9 mouse cellular contexts compared by ENCODE assay signal in genomic region chr7:24299823-24300481, GRCm38 (mm10). TPM values are rescaled to one million over a fixed set of nuclear protein-coding genes. Genes with fewer than 3 reads are reported as not detected.
DNase-seq lines count a peak whose midpoint lies in the region; ATAC-seq and TF ChIP-seq lines count a peak whose summit lies in the region.
"Had no signal": no experiment of that assay in that cellular context is flagged by ENCODE, and none has a peak within 500 bp of the region (broad histone marks: within the 10 kb centered on the region; RNA-seq: fewer than 3 reads in every experiment).

No protein-coding gene starts in this region.

- H3K4me2 ChIP-seq in embryonic facial prominence, embryonic 15.5 days (replicated peaks): peak overlapping the region; percentile 81
- H3K4me2 ChIP-seq in hindbrain, embryonic 13.5 days: peak overlapping the region; percentile 83
- H3K4me2 ChIP-seq in liver, embryonic 15.5 days: peak overlapping the region; percentile 88

- peaks cover 46% of the 10 kb centered on the region for H3K36me3 ChIP-seq in embryonic facial prominence, embryonic 15.5 days
- peaks cover 58% of the 10 kb centered on the region for H3K36me3 ChIP-seq in hindbrain, embryonic 13.5 days
- H3K36me3 ChIP-seq in liver, embryonic 15.5 days (replicated peaks): peaks cover 9% of the 10 kb centered on the region; the same call in 1 of the 2 replicates
- peaks cover 5% of the 10 kb centered on the region for H3K36me3 ChIP-seq in small intestine, adult 2 months (ENCODE audit: control insufficient read depth, insufficient read depth, low read length)

- peak overlapping the region; percentile 45 for H3K9ac ChIP-seq in embryonic facial prominence, embryonic 15.5 days
- H3K9ac ChIP-seq in hindbrain, embryonic 13.5 days: peak overlapping the region; percentile 87
- peak overlapping the region; percentile 39 for H3K9ac ChIP-seq in liver, embryonic 15.5 days

- H3K4me1 ChIP-seq in bone marrow, adult 2 months (ENCODE audit: control insufficient read depth, insufficient read depth, low read length): no peaks in the 10 kb centered on the region
- H3K4me1 ChIP-seq in embryonic facial prominence, embryonic 15.5 days: peaks cover 17% of the 10 kb centered on the region
- H3K4me1 ChIP-seq in hindbrain, embryonic 13.5 days (replicated peaks): peaks cover 27% of the 10 kb centered on the region
- peaks cover 33% of the 10 kb centered on the region for H3K4me1 ChIP-seq in liver, embryonic 15.5 days (replicated peaks)
- peaks cover 4% of the 10 kb centered on the region; the same call in 1 of the 2 replicates for H3K4me1 ChIP-seq in small intestine, adult 2 months (ENCODE audit: control insufficient read depth, insufficient read depth, insufficient read length, low read length)

- ATAC-seq in embryonic facial prominence, embryonic 15.5 days (ENCODE audit: insufficient number of reproducible peaks, low FRiP score, low TSS enrichment, low read depth): 0 out of 2 replicates have a peak, but pooled peaks have one; percentile 17
- ATAC-seq in hindbrain, embryonic 13.5 days (ENCODE audit: low FRiP score): peak; percentile 63
- ATAC-seq in liver, embryonic 15.5 days (ENCODE audit: insufficient read depth): no peak

- TF ChIP-seq CTCF in bone marrow, adult 2 months (IDR thresholded peaks at IDR 0.05; ENCODE audit: control insufficient read depth, insufficient read depth, low read length): no peak
- no peak for TF ChIP-seq CTCF in small intestine, adult 2 months (IDR thresholded peaks at IDR 0.05; ENCODE audit: extremely low read depth, insufficient read length, insufficient replicate concordance, low read depth, low read length)

- no peak overlapping the region for H3K27ac ChIP-seq in bone marrow, adult 2 months (ENCODE audit: control insufficient read depth, insufficient read depth, low read depth, low read length, poor library complexity)
- peak overlapping the region; percentile 95 for H3K27ac ChIP-seq in embryonic facial prominence, embryonic 15.5 days (replicated peaks)
- peak overlapping the region; percentile 93 for H3K27ac ChIP-seq in hindbrain, embryonic 13.5 days
- 0 out of 2 replicates have a peak overlapping the region, but pooled peaks have one; percentile 1 for H3K27ac ChIP-seq in liver, embryonic 15.5 days (replicated peaks)
- no peak overlapping the region for H3K27ac ChIP-seq in small intestine, adult 2 months (ENCODE audit: insufficient read depth, low read depth, low read length)

- H3K9me3 ChIP-seq in embryonic facial prominence, embryonic 15.5 days (replicated peaks): no peaks in the 10 kb centered on the region
- no peaks in the 10 kb centered on the region for H3K9me3 ChIP-seq in hindbrain, embryonic 13.5 days
- no peaks in the 10 kb centered on the region for H3K9me3 ChIP-seq in liver, embryonic 15.5 days (replicated peaks)

- peak; percentile 21 for DNase-seq in layer of hippocampus, adult 9-11 months
- no peak for DNase-seq in layer of hippocampus, adult 8-10 months (ENCODE audit: low spot score in 2 of 2)
- DNase-seq in left cerebral cortex, adult 8-10 months (ENCODE audit: low spot score in 2 of 2): no peak

- H3K27me3 ChIP-seq in embryonic facial prominence, embryonic 15.5 days: no peaks in the 10 kb centered on the region
- H3K27me3 ChIP-seq in hindbrain, embryonic 13.5 days: no peaks in the 10 kb centered on the region
- H3K27me3 ChIP-seq in liver, embryonic 15.5 days: no peaks in the 10 kb centered on the region
- no peaks in the 10 kb centered on the region for H3K27me3 ChIP-seq in small intestine, adult 2 months (ENCODE audit: control insufficient read depth, insufficient read depth, low read length)

- WGBS in bone marrow, adult 2 months: 2% methylated on average over 18 of the region's 18 CpGs
- under 1% methylated on average over 18 of the region's 18 CpGs for WGBS in embryonic facial prominence, embryonic 15.5 days
- WGBS in hindbrain, embryonic 13.5 days: 1% methylated on average over 18 of the region's 18 CpGs
- WGBS in liver, embryonic 15.5 days (ENCODE audit: insufficient replicate concordance): 2% methylated on average over 18 of the region's 18 CpGs
- WGBS in small intestine, adult 2 months: 6% methylated on average over 18 of the region's 18 CpGs

- TF ChIP-seq POLR2A in bone marrow, adult 2 months (IDR thresholded peaks at IDR 0.05; ENCODE audit: borderline replicate concordance, control insufficient read depth, low read depth, low read length): no peak
- TF ChIP-seq POLR2A in small intestine, adult 2 months (IDR thresholded peaks at IDR 0.05; ENCODE audit: low read depth, low read length): no peak

- H3K4me3 ChIP-seq in bone marrow, adult 2 months (replicated peaks; ENCODE audit: control insufficient read depth, low read depth, low read length): peak overlapping the region; percentile 16
- H3K4me3 ChIP-seq in embryonic facial prominence, embryonic 15.5 days (replicated peaks): peak overlapping the region; percentile 75
- H3K4me3 ChIP-seq in hindbrain, embryonic 13.5 days: peak overlapping the region; percentile 71
- H3K4me3 ChIP-seq in liver, embryonic 15.5 days (replicated peaks): peak overlapping the region; percentile 68
- peak overlapping the region; percentile 30 for H3K4me3 ChIP-seq in small intestine, adult 2 months (ENCODE audit: low read depth, low read length)

RNA-seq across cellular contexts. Expression of gene Zfp61, which starts 1.1 kb away (rescaled TPM):
- 10 to 100 TPM; 19.3 to 30.5 (median 24.7) TPM for total RNA-seq in layer of hippocampus, adult 8-10 months (2022)
- 3.6 and 14.4 TPM in 2 replicates for polyA plus RNA-seq in bone marrow, adult 2 months (2011; ENCODE audit: insufficient read depth, insufficient read length, low replicate concordance, missing spikeins)
- polyA plus RNA-seq in embryonic facial prominence, embryonic 15.5 days (2015; fragmentation: Nextera tagmentation; extraction: Ambion mirVana): 41.6 and 45.6 TPM in 2 replicates
- 44.1 and 50.3 TPM in 2 replicates for polyA plus RNA-seq in hindbrain, embryonic 13.5 days (2015; fragmentation: Nextera tagmentation; extraction: Ambion mirVana)
- polyA plus RNA-seq in liver, embryonic 15.5 days (2015; fragmentation: Nextera tagmentation; extraction: Ambion mirVana): 2.1 and 2.6 TPM in 2 replicates
- polyA plus RNA-seq in small intestine, adult 2 months (2012; rRNA removed): 1.1 and 1.5 TPM in 2 replicates
- 10 to 100 TPM; 19.0 to 24.4 (median 21.5) TPM for total RNA-seq in left cerebral cortex, adult 8-10 months (2022)

RNA-seq across cellular contexts. Expression of gene Zfp94, which starts 16.5 kb away (rescaled TPM):
- total RNA-seq in layer of hippocampus, adult 8-10 months (2022): 10 to 100 TPM; 14.4 to 18.3 (median 15.6) TPM
- polyA plus RNA-seq in bone marrow, adult 2 months (2011; ENCODE audit: insufficient read depth, insufficient read length, low replicate concordance, missing spikeins): 1.9 and 5.4 TPM in 2 replicates
- polyA plus RNA-seq in embryonic facial prominence, embryonic 15.5 days (2015; fragmentation: Nextera tagmentation; extraction: Ambion mirVana): 13.7 and 14.5 TPM in 2 replicates
- 18.5 and 20.7 TPM in 2 replicates for polyA plus RNA-seq in hindbrain, embryonic 13.5 days (2015; fragmentation: Nextera tagmentation; extraction: Ambion mirVana)
- polyA plus RNA-seq in liver, embryonic 15.5 days (2015; fragmentation: Nextera tagmentation; extraction: Ambion mirVana): 1.7 TPM in 2 replicates
- polyA plus RNA-seq in small intestine, adult 2 months (2012; rRNA removed): 0.84 and 1.5 TPM in 2 replicates
- total RNA-seq in left cerebral cortex, adult 8-10 months (2022): 10 to 100 TPM; 14.2 to 16.4 (median 15.7) TPM

RNA-seq across cellular contexts. Expression of gene Zfp93, which starts 29.7 kb away (rescaled TPM):
- total RNA-seq in layer of hippocampus, adult 8-10 months (2022): 10 to 100 TPM; 12.4 to 20.1 (median 13.8) TPM
- not detected in 2 replicates for polyA plus RNA-seq in bone marrow, adult 2 months (2011; ENCODE audit: insufficient read depth, insufficient read length, low replicate concordance, missing spikeins)
- polyA plus RNA-seq in embryonic facial prominence, embryonic 15.5 days (2015; fragmentation: Nextera tagmentation; extraction: Ambion mirVana): 8.1 and 10.7 TPM in 2 replicates
- polyA plus RNA-seq in hindbrain, embryonic 13.5 days (2015; fragmentation: Nextera tagmentation; extraction: Ambion mirVana): 6.9 and 8.4 TPM in 2 replicates
- 0.88 and 0.93 TPM in 2 replicates for polyA plus RNA-seq in liver, embryonic 15.5 days (2015; fragmentation: Nextera tagmentation; extraction: Ambion mirVana)
- polyA plus RNA-seq in small intestine, adult 2 months (2012; rRNA removed): 0.37 and 0.55 TPM in 2 replicates
- total RNA-seq in left cerebral cortex, adult 8-10 months (2022): 10 to 100 TPM; 12.3 to 15.8 (median 13.6) TPM

RNA-seq across cellular contexts. Expression of gene Tescl, which starts 33.8 kb away (rescaled TPM):
- not detected for total RNA-seq in layer of hippocampus, adult 8-10 months (2022)
- not detected in 2 replicates for polyA plus RNA-seq in bone marrow, adult 2 months (2011; ENCODE audit: insufficient read depth, insufficient read length, low replicate concordance, missing spikeins)
- polyA plus RNA-seq in embryonic facial prominence, embryonic 15.5 days (2015; fragmentation: Nextera tagmentation; extraction: Ambion mirVana): not detected in 2 replicates
- polyA plus RNA-seq in hindbrain, embryonic 13.5 days (2015; fragmentation: Nextera tagmentation; extraction: Ambion mirVana): 0.19 TPM in 1 of 2 replicates, not detected in the other
- not detected in 2 replicates for polyA plus RNA-seq in liver, embryonic 15.5 days (2015; fragmentation: Nextera tagmentation; extraction: Ambion mirVana)
- 0.15 TPM in 1 of 2 replicates, not detected in the other for polyA plus RNA-seq in small intestine, adult 2 months (2012; rRNA removed)
- not detected for total RNA-seq in left cerebral cortex, adult 8-10 months (2022)
- total RNA-seq: left cerebral cortex, postnatal 10 days had no signal

RNA-seq across cellular contexts. Expression of gene Zfp108, which starts 45.4 kb away (rescaled TPM):
- total RNA-seq in layer of hippocampus, adult 8-10 months (2022): 10 to 100 TPM in 1 of 4 experiments, 1 to 10 TPM in 3; 8.0 to 10.2 (median 9.0) TPM
- polyA plus RNA-seq in bone marrow, adult 2 months (2011; ENCODE audit: insufficient read depth, insufficient read length, low replicate concordance, missing spikeins): not detected in 2 replicates
- polyA plus RNA-seq in embryonic facial prominence, embryonic 15.5 days (2015; fragmentation: Nextera tagmentation; extraction: Ambion mirVana): 4.9 and 5.5 TPM in 2 replicates
- polyA plus RNA-seq in hindbrain, embryonic 13.5 days (2015; fragmentation: Nextera tagmentation; extraction: Ambion mirVana): 4.3 and 5.8 TPM in 2 replicates
- polyA plus RNA-seq in liver, embryonic 15.5 days (2015; fragmentation: Nextera tagmentation; extraction: Ambion mirVana): 0.38 and 0.51 TPM in 2 replicates
- 0.13 and 0.18 TPM in 2 replicates for polyA plus RNA-seq in small intestine, adult 2 months (2012; rRNA removed)
- total RNA-seq in left cerebral cortex, adult 8-10 months (2022): 1 to 10 TPM; 7.7 to 9.9 (median 9.0) TPM

Comparison
In these comparisons a context has a peak if more than half of its experiments do, and no peak if none do; other contexts are left out.
1. H3K27ac ChIP-seq: peak in embryonic facial prominence, embryonic 15.5 days (single experiment), hindbrain, embryonic 13.5 days (single experiment) and liver, embryonic 15.5 days (single experiment); none in bone marrow, adult 2 months (single experiment) and small intestine, adult 2 months (single experiment).
2. H3K4me3 ChIP-seq: peak in every context shown above with its lines; median percentile 75 in embryonic facial prominence, embryonic 15.5 days; 71 in hindbrain, embryonic 13.5 days; 68 in liver, embryonic 15.5 days; 30 in small intestine, adult 2 months; 16 in bone marrow, adult 2 months.
3. Peak in every context shown above with its lines, with median percentiles within 50 percentile points of each other: H3K4me2 ChIP-seq and H3K9ac ChIP-seq.